Mouse (Mus musculus): ENCODE measurements at regions not wholly inside any gene's neighbourhood (a gene's known extent, or its start where the extent isn't known, plus 50 kb on each side); places are given as distances from the start of the nearest gene placed in this dataset.

DNA sequence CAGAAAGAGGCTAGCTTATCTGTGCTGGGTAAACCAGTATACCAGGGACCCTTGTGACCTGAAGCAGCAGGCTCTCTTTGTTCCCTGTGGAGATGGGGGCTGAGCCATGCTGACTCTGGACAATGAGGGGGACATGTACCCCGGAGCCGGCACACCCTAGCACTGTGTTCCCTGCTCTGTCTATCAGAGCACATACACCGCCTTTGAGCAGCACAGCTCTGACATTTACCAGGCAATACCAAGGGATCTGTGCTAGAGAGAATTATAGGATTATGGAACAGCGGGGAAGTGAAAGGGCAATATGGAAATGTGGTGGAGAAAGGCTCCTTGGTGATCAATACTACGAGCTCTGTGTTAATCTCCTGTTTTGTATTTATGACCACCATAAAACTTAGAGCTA, 64.2 kb upstream of the Gm10220 start:
- TF ChIP-seq CTCF (IDR thresholded peaks at IDR 0.05 in 2 of 3, conservative IDR thresholded peaks at IDR 0.05 in 1 of 3; ENCODE audit: control insufficient read depth in 1 of 3, insufficient read depth in 1 of 3, low read depth in 2 of 3, low read length in 3 of 3, poor library complexity in 1 of 3, severe bottlenecking in 1 of 3) (no peak), CHD2 (IDR thresholded peaks at IDR 0.05; ENCODE audit: low read length) (no peak), POLR2A (IDR thresholded peaks at IDR 0.05; ENCODE audit: control insufficient read depth in 1 of 2, insufficient read depth in 1 of 2, low read depth in 1 of 2, low read length in 2 of 2, poor library complexity in 1 of 2) (no peak), SMC3 (IDR thresholded peaks at IDR 0.05; ENCODE audit: low read depth, low read length) (no peak), HCFC1 (IDR thresholded peaks at IDR 0.05; ENCODE audit: low read depth, low read length) (no peak), ZNF384 (IDR thresholded peaks at IDR 0.05; ENCODE audit: low read depth, low read length) (no peak), NRF1 (IDR thresholded peaks at IDR 0.05; ENCODE audit: insufficient read depth, low read depth, low read length, poor library complexity, severe bottlenecking) (no peak), MYC (IDR thresholded peaks at IDR 0.05; ENCODE audit: low read depth, low read length) (no peak)

All from MEL (cell line).